Mouse (Mus musculus) spleen, postnatal 0 days (tissue): ENCODE measurements around the gene Rab4b. TPM values are rescaled to one million over a fixed set of nuclear protein-coding genes. Genes with fewer than 3 reads are reported as not detected.

Experiments used
- microRNA counts: library from miRNA; unstranded; fragments of <30 nt; microRNA quantifications from one replicate; lab custom pipeline; 2015
- polyA plus RNA-seq: library from polyadenylated mRNA; unstranded; fragments of >200 nt; fragmentation: Nextera tagmentation; extraction: Ambion mirVana; gene quantifications from 2 replicates; pipeline ENCODE4 v1.2.1, GENCODE M21; 2015

The Rab4b gene
- 45.2 and 52.1 TPM in 2 replicates for polyA plus RNA-seq

DNA sequence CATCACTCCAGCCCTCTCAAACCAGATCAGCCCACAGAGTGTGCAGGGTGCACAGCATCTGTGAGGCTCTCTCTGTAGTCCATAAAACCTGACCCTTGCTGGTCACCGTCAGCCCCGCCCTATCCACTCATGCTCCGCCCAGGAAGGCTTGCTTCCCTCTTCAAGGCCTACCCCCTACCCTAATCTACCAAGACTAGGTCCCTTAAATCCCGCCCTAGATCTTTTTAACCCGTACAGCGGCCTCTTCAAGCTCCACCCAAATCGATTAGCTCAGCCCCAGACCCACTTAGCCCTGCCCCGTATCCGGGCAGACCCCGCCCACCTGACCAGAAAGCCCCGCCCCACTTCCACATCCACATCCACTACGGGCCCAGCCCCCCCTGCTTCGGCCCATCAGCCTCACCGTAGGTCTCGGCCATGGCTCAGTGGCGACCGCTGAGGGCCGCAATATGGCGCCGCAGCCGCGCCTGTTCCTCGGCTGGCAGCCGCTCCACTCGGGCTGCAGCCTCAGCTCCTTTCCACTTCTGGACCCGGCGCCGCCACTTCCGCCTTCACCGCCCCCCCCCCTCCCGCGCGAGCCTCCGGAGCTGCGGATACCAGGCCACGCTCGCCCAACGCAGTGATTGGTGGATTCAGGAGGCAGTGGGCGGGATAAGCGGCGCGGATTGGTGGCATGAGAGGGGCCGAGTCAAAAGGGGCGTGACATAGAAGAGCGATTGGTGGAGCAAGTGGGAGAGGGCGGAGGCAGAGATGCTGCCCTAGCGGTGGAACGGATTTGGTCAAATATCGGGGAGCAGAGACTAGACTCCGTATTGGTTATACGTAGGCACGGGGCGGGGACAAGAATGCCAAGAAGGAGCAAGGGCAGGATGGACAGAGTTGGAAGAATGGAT, at the start of gene Rab4b:
Rab4b (minus strand) TSS at position 573 of the 893 bp plus-strand sequence.

DNA sequence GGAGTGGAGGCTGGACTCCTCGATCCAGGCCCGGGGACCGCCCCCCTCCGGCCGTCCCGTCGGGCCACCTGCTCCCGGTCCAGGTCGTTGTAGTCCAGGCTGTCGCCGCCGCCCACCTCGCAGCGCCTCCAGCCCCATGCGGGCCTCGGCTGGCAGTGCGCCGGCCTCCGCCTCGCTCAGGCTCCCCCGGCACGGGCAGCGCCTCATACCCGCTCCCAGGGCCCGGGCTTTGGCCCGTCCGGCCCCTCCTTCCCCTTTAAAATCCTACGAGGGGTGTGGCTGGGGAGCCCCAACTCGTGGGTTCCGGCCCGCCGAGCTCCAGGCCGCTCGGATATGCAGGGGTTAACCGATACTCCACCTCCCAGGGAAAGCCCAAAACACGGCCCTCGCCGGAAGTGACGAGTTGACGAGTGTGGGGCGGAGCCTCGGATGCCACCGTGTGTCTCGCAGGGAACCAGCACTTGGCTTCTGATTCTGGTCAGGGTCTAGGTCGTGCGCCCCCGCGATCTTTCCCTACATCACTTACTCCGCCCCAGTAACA, 49.7 kb upstream of the Rab4b start, which contains the start of gene Itpkc:
Itpkc (minus strand) TSS at position 381 of the 541 bp plus-strand sequence.

DNA sequence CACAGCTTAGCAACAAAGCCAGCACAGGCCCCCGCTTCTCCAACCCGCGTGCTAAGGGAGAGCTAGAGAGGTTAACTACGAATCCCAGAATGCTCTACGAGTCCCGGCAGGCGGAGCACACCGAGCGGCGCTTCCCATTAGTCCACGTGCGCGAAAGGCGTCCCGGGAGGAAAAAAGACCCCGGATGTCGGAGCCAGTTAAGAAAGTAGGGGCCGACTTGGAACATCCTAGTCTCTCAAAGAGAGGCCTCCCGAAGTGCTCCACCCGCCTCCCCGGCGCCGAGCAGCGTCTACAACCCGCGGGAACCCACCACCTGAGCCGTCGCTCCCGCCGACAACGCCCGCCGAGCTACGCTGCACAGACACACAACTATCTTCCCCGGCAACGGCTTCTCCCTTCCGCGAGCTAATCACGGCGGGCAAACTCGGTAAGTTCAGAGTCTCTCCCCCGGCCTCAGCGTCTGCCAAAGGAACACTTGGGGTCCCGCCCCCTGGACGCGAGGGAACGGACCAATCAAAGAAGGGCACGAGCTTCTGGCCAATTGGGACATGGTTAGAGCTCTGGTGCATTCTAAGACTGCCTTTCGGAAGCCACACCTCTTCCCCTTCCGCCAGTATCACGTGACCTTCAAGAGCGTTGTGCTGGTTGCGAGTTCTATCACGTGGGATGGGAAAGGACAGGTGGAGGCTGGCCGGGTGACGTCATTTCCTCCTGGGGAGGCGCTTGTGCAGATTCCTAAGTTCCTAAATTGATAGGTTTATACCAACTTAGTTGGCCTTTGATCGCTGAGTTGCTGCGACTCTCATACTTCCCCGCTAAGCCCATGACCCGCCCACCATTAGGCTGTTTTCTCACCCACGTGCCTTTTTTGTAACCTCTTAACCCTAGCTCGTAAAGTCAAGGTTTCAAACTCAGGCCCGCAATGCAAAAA, 17.2 kb upstream of the Rab4b start, which contains the start of the genes BC024978 and Snrpa:
BC024978 (plus strand) TSS at position 101 of the 931 bp plus-strand sequence.
Snrpa (minus strand) TSS at position 591 of the 931 bp plus-strand sequence.

DNA sequence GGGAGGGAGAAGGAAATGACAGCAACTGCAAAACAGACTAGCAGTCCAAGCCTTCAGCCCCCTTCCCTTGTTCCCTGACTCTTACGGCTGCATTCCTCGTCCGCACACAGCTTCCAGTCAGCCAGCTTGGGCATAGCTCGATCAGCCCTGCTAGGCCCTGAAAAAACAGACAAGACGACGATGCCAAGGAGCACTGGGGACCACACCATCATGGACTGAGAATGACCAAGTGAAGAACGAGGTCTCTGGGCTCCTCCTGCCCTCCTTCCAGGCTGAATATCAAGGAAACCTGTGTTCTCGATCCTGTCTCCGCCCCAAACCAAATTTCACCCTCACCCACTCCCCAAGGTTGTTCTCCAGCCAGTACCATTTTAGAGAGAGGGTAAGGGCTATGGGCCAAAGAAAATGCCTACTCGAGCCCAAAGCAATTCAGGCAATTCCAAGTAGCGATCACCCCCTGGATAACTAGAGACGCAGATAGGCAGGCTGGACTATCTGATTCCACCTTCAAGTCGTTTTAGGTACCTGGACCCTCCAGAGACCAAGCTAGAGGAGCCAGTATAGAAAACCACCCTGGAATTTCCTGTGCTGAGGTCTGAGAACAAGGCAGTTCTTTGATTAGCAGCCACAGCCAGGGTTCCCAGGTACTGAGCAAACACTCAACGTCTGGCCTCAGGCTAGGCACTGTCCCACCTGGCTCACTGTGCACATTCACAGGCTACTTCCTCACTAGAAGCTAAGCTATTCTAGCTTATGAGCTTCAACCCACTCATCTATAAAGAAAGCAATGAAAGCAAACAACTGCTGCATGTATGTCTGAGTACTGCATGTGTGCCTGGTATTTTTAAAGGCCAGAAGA, 2.4 kb upstream of the Rab4b start, which contains the start of the genes Gm21983 and Mia:
Gm21983 (minus strand) TSS at position 250 of the 859 bp plus-strand sequence.
Mia (minus strand) TSS at position 321 of the 859 bp plus-strand sequence.

DNA sequence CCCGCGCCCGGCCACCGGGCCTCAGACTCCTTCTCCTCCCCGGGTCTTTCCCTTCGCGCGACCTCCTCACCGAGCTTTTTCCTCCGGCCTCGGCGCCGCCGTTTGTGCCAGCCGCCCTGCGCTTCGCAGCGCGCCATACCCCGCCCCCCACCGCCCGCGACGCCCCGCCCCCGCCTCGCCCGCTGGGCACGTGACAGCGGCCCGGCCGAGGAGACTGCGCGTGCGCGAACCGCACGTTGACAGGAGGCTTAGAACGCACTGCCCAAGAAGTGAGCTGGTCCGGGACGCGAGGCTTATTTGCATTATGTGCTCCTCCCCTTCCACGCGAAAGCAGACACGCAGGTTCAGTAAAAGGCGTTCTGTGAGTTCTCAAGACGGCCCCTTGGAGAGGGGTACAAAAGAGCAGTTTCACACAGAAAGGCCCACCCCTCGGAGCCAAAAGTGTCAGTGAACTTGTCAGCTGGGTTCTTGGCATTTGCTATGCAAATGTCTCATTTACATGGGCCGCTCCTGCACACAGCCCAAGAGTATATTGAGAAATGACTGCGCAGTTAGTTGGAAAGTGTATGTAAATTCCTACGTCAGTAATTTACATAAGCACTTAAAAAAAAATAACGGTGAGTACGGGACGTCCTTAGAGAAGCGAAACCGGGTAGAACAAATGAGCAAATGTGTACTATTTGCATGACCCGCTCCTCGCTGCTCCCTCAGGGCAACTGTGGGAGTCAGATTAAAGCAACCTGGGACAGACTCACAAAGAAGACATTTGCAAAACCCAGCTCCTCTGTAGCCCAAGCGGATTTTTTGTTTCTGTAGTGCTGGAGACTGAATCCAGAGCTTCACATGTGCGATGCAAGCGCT, 11.9 kb downstream of the Rab4b start, which contains the start of gene Egln2:
Egln2 (minus strand) TSS at position 189 of the 861 bp plus-strand sequence.

GRCm38 (mm10) chr7:27153205-27153764, 25.4 kb downstream of the Rab4b start, which contains the start of gene Cyp2t4:
Gene Cyp2t4, plus strand, starts transcription at chr7:27153714.

GRCm38 (mm10) chr7:27119676-27120075, 59.0 kb downstream of the Rab4b start, which contains the start of gene Cyp2f2:
Gene Cyp2f2, plus strand, starts transcription at chr7:27119909.

MicroRNAs within 50 kb of the gene (microRNA counts, 519-probe panel; counts per million panel counts)
- 88.3 counts per million for microRNA mmu-miR-1191 (lab: Ali Mortazavi, UCI)

Other genes starting within 250 kb of the Rab4b start
- not detected in 2 replicates for gene Cyp2a22, start 239.5 kb downstream of the Rab4b start, polyA plus RNA-seq
- gene Cyp2a12, start 149.8 kb downstream of the Rab4b start, polyA plus RNA-seq, result not detected in 2 replicates
- gene Cyp2f2, start 59.0 kb downstream of the Rab4b start, polyA plus RNA-seq, result not detected in 2 replicates
- not detected in 2 replicates for gene Cyp2t4, start 25.2 kb downstream of the Rab4b start, polyA plus RNA-seq
- 28.8 and 32.4 TPM in 2 replicates for gene Egln2, start 12.1 kb downstream of the Rab4b start, polyA plus RNA-seq
- gene Gm21983, start 2.2 kb upstream of the Rab4b start, polyA plus RNA-seq, result not detected in 2 replicates
- gene Mia, start 2.3 kb upstream of the Rab4b start, polyA plus RNA-seq, result 0.35 and 0.49 TPM in 2 replicates
- gene BC024978, start 16.9 kb upstream of the Rab4b start, polyA plus RNA-seq, result 1.2 and 1.5 TPM in 2 replicates
- gene Snrpa, start 17.4 kb upstream of the Rab4b start, polyA plus RNA-seq, result 91.6 and 100 TPM in 2 replicates
- gene Itpkc, start 49.8 kb upstream of the Rab4b start, polyA plus RNA-seq, result 1.0 and 1.3 TPM in 2 replicates
- gene Coq8b, start 54.1 kb upstream of the Rab4b start, polyA plus RNA-seq, result 10.4 and 11.2 TPM in 2 replicates
- 3.1 and 4.9 TPM in 2 replicates for gene Numbl, start 79.5 kb upstream of the Rab4b start, polyA plus RNA-seq
- gene Ltbp4, start 158.8 kb upstream of the Rab4b start, polyA plus RNA-seq, result 60.1 and 82.7 TPM in 2 replicates
- 26.0 and 29.5 TPM in 2 replicates for gene Shkbp1, start 177.1 kb upstream of the Rab4b start, polyA plus RNA-seq
- 0.32 TPM in 1 of 2 replicates, not detected in the other for gene Gm20479, start 178.5 kb upstream of the Rab4b start, polyA plus RNA-seq